Mouse (Mus musculus) erythroblast, embryonic 14.5 days (primary cell): ENCODE results near the gene Hist1h4i.

Source experiments
- GATA1 ChIP-seq: IDR thresholded peaks from 2 replicates; pipeline ENCODE4 v1.6.1; 2012; ENCODE audit warnings: low read length, inconsistent platforms, mixed read lengths
- TAL1 ChIP-seq: IDR thresholded peaks from 3 replicates; pipeline ENCODE4 v1.6.1; 2012; ENCODE audit warnings: low read length, inconsistent platforms, mixed read lengths

DNA sequence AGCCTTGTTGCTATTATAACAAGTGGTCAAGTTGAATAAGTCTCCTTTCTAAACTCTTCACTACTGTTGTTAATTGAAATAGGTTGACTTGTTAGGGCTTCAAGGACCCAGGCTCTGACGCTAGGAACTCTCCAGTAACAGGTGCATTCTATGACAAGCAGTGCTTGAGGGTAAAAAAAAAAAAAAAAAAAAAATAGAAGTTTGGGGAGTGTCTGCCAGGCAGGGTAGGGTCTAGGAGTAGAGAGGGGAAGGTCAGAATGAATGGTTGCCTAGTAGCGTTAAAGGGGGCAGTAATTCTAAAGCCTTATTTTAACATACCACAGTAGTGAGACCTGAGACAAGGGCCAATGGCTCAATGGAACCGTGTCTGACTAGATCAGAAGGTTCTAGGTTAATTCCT, 42.8 kb downstream of the Hist1h4i start:
- TF ChIP-seq GATA1 = no peak
- TF ChIP-seq TAL1 = no peak
